Mouse (Mus musculus) lung, postnatal 0 days (tissue): ENCODE data around the gene Ppp1r9a.

Experiments used
- CTCF ChIP-seq: IDR thresholded peaks from 2 replicates; pipeline ENCODE4 v1.5.1; 2016; ENCODE audit warnings: antibody characterized with exemption, mild to moderate bottlenecking
- EP300 ChIP-seq: IDR thresholded peaks from 2 replicates; pipeline ENCODE4 v1.6.1; 2016; ENCODE audit warnings: antibody characterized with exemption, mild to moderate bottlenecking, control low read depth

- no peak for TF ChIP-seq EP300
- no peak for TF ChIP-seq CTCF
Observed at GRCm38 (mm10) chr6:4978897-4979296, 76.2 kb downstream of the Ppp1r9a start.
